Mouse (Mus musculus) ES-E14 (cell line): ENCODE measurements around the gene A830031A19Rik.

Experiments used
- CHD2 ChIP-seq: IDR thresholded peaks from 2 replicates; pipeline ENCODE4 v1.6.1; 2014; ENCODE audit warnings: mild to moderate bottlenecking, low read depth, low read length, inconsistent platforms
- HCFC1 ChIP-seq: IDR thresholded peaks from 2 replicates; pipeline ENCODE4 v1.6.1; 2012; ENCODE audit warnings: low read length, inconsistent platforms, borderline replicate concordance; ENCODE audit not compliant: insufficient read depth
- ZNF384 ChIP-seq: IDR thresholded peaks from 2 replicates; pipeline ENCODE4 v1.6.1; 2012; ENCODE audit warnings: low read depth, low read length, inconsistent platforms

DNA sequence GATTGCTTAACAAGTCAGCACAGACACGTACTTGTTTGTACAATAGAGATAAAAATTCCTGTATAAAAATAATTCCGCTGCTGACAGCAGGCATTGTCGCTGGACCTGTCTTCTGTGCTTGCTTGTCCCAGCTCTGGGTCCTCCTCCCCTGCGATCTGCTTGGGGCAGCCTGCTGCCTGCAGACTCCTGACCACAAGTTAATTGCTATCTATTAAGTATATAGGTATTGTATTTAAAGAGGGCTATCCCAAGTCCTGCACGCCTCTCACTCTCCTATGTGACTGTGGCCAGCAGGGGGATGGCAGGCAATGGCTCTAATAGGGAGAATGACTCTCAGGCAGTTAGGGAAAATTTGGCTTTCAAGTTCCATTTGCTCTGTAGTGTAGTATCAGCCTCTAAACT lies 19.2 kb upstream of the A830031A19Rik start:
- TF ChIP-seq HCFC1 (no peak), CHD2 (no peak), ZNF384 (no peak)
